Mouse (Mus musculus): ENCODE data around the gene Ceacam18.
"Not testable (repeated sequence)": the region's sequence is repeated elsewhere in the genome, so short reads cannot be mapped to it uniquely, and the experiment has no call there.

Ceacam18 gene

DNA sequence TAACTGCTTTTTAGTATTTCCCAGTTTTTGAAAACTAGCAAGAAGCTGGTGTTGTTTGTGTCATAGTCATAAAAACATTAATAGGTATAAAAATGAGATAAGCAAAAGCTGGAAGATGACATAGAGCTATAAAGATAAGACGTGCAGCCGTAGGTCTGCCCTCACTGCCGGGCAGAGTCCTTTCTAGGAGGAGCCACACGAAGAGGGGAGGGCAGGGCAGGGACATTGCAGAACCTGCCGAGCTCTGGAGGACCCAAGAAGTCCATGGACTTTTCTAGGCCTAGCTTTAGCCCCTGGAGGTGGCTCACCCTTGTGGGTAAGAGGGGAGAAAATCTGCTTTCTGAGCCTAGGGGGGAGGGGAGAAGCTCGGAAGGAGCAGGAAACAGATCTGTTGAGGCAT, at the start of gene Ceacam18:
TSS of gene Ceacam18 (plus strand) at position 208 of the 400 bp plus-strand sequence.
- DNase-seq, result no peak

DNA sequence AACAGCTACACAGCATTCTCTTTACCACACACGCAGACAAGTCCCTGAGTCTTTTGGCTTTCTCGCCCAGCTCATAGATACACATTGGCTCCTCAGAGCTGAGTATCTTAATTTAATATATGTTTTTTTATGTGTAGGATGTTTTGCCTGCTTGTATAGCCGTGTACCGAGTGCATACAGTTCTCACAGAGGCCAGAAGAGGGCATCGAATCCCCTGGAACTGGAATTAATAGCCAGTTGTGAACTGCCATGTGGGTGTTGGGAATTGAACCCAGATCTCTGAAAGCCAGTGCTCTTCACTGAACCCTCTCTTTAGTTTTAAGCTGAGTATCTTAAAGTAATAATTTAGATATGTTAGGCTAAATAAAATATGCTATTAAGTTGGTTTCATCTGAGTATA, 49.7 kb upstream of the Ceacam18 start:
- no peak for DNase-seq

DNA sequence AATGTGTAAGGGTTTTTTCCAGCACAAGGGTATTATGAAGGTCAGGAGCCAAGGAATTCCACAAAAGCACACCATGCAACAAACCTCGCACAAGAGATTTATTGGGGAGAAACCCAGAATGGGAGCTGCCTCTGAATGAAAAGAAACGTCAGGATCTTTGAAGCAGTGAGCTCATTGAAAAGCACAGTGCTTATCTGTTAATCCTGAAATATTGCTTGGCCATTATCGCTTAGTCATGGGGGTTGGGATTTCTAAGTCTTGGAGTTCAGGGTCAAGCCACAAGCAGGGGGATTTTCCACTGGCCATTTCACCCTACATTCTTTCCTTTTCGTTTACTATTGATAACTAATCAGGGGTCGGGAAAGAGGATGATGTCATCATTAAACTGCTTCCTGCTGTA, 32.6 kb upstream of the Ceacam18 start:
- DNase-seq, result no peak

DNA sequence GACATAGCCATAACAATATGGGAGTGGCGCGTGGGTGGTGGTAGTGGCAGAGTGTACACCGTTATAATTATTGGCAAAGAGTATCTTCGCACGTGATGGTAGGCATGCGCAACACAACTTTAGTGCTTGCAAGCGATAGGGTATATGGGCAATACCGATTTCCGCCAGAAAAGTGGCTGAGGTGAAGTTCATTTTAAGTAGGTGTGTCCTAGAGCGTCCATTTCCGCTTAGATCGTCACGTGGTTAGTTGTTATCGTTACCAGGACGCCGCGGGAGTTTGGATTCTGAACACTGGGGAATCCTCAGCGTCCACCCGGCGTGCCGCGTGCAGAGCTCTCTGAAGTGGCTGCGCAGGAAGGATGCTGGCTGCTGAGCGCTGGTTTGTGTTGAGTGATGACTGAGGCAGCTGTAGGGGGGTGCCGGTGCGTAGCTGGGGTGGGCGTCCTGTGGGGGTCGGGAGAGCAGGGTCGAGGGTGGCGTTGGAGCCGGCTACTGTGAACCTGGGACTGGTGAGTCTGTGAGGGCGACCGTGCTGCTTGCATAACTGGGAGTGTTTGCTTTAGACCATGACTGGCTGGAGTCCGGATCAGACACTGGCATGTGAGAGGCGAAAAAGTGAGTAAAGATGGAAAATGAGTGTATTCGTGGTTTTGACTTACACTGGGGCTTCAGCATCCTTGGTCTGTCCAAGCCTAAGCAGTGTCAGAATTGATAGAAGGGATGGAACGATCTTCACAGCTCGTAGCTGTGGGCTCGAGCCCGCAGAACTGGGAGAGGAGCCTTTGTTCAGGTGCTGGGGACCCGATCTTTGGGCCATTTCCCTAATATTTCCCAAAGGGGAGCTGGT, 27.4 kb upstream of the Ceacam18 start, which contains the start of gene Zfp819:
TSS of gene Zfp819 (plus strand) at position 274 of the 847 bp plus-strand sequence.
- peak; percentile 88 for DNase-seq

DNA sequence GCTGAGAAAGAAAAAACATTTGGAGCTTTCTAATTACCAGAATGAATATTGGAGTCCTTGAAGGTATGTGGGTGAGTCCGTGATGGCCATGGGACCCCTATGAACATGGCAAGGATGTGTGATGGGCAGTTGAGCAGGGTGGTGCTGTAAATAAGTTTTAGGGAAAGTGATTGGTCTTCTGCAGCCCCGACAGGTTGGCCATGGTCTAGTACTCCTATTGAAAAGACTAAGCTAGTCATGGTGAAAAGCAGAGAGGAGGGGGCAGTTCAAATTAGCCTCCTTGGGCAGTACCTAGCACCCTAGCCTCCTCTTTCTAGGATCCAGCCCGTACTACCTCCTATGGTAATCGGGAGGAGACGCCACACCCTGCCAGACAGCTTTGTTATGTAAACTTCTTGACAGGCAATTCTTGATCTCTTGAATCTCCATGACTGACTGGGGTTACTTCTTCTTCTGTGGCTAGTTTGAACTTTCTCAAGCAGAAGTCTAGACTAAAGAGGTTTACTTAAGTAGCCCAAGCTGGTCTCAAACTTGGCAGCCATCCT, 26.7 kb upstream of the Ceacam18 start:
- no peak for DNase-seq

DNA sequence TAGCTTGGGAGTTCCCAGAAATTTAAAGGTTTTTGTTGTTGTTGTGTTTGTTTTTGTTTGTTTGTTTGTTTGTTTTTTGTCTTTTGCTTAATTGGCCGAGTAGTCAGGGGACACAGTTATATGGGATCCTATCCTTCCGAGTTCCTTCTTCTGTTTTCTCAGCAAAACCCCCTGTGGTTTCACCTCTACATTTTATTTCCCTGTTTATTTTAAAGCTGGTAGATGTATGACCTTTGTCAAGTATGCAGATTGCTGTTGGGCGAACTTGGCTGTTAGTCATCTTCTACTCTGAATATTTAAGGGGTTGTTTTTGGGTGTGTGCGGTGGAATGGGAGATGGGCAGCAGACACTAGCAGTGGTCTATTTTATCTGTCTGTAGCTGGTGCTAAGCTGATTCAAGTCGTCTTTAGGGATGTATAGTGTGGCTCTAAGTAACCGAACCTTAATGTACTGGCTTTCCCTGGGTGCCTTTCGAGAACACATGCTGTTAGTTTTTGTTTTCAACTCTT, 26.1 kb upstream of the Ceacam18 start:
- DNase-seq, result no peak

DNA sequence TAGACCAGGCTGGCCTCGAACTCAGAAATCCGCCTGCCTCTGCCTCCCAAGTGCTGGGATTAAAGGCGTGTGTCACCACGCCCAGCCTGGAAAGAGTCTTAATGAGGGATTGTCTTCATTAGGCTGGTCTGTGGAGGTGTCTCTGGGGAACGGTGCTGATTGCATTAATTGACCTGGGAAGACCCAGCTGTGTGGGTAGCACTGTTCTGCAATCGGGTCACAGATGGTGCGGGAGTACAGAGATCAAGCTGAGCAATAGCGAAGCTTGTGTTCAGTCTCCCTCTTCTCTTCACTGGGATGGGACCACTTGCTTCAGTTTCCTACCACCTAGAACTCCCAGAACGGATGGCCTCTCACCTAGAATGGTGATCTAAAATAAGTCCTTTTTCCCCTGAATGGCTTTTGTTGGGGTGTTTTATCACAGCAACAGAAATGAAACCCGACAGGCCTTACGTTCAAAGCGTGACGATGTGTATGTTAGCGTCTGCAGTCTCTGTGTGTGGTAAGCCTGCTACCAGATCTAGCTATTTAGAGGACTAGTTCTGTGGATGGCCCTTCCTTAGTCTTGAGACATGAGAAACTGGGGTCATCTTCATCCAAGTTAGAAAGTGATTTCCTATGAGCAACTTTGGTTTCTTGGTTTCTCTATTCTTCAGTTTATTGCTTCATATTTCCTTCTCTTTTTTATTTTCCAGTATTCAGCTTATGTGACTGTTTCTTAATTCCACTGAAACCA, 20.5 kb upstream of the Ceacam18 start:
- DNase-seq, result peak; percentile 48

DNA sequence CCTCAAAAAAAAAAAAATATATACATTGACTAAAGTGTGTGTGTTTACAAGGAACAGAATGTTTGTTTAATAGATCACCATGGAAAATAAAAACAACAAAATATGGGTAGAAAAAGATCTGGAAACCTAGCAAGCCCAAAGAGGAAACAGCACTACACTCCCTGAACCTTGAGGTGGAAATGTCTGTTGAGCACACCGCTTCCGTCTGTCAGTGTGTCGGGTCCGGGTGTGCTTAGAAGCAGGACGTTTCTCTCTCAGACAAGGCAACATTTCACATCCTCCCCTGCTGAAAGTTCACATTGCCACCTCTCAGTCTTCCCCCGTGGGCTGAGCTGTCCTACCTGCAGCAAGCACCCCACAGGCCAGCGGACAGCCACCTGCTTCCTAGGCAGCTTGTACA, 11.6 kb upstream of the Ceacam18 start:
- no peak for DNase-seq

DNA sequence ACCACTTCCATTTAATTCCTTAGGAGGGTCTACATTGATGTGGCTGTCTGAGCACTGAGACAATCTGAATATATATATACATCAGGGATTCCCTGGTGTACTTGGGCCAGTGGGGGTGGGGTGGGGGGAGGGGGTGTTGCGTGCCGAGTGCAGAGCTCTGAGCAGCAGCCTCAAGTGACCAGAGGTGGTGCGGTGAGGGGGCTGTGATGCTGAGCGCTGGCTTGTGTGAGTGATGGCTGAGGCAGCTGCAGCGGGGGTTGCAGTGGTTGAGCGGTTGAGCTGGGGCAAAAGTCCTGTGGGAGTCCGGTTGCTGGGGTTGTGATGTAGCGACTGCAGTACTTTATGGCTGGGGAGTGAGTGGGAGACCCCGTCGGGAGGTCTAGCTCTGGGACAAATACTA, 10.7 kb upstream of the Ceacam18 start:
- peak; percentile 22 for DNase-seq

DNA sequence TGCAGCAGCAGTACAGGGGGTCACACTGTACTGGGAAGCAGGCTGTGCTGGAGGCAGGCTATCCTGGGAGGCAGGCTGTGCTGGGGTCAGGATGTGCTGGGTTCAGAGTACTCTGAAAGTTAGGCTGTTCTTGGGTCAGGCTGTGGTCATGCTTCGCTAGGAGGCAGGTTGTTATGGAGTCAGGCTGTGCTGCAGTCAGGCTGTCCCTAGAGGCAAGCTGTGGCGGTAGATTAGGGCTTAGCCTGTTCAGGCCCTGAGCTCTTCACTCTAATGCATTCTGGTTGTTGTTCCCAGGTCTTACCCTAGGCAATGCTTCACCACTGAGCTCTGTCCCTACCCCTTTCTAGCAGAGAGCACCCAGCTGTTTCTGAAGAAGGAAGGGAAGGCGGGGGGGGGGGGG, 9.4 kb upstream of the Ceacam18 start:
- DNase-seq, result no peak

DNA sequence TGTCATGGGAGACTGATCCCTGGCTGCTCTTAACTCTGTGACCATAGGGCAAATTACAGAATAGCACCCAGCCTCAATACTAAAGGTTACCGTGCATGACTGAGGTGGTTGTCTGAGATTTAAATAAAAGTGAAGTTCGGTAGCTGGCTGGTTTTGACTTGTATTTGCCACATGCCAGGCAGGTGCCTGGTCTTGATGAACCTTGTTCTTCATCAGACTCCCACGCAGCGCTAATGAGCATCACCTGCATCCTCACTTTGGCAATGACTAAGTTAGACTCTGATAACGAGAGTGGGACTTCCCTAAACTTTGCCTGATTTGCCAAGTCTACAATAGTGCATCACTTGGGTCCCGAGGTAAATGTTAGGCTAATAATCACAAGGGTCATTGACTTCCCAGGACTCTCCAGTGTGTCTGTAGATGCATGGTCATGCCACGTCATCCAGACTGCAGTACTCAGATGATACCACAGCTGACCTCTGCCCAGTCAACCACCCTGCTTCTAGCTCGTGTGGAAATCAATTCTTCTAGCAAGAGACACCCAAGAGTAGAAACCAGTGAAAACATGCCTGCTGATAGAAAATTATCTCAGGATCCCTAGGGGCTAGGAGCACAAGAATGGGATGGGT, 8.6 kb upstream of the Ceacam18 start:
- DNase-seq, result no peak

DNA sequence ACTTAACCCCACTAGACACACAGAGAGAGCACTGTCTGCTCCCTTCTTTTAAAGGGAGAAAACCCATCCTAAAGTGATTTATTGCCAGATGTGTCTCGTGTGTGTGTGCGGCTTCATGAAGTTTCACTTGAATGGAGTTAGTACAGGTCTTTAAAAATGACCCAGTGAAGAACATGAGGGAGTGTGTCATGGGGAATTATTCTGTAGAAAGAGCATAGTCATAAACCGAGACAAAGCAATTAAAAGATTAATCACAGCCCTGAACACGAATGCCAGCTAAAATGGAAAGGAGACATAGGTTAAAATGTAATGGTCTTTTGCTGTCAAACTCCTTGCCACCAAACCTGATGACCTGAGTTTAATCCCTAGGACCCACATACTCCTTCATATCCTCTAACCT, 567 bp upstream of the Ceacam18 start:
- no peak for DNase-seq

DNA sequence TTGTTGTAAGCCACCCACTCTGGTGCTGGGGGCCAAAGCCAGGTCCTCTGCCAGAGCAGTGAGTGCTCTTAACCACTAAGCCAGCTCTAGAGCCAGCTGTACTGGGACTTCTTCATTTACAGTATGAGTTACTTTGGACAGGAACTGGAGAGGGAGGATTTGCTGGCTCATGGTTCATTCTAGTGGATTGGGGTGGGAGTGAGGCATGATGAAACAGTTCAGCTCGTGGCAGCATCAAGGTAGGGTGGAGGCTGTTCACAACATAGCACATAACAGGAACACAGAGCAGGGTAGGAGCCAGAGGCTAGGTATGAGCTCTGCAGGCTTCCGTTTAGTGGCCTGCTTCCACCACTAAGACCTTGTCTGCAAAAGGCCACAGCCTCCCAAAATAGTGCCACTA, 1.7 kb downstream of the Ceacam18 start:
- no peak for DNase-seq

DNA sequence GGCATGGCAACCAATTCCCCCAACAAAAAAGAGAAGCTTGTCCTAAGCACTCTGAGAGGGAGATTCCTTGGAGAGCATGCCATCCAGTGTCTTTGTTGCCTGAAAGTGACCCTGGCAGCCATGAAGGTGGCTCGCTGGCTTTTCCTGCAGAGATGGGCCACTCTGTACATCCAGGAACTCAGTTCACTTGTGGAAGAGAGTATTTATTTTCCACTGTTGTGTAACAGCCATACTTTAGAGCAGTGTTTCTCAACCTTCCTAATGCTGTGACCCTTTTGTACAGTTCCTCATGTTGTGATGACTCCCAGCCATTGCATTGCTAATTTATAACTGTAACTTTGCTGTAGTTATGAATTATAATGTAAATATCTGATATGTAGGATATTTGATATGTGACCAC, 2.6 kb downstream of the Ceacam18 start:
- DNase-seq, result no peak

DNA sequence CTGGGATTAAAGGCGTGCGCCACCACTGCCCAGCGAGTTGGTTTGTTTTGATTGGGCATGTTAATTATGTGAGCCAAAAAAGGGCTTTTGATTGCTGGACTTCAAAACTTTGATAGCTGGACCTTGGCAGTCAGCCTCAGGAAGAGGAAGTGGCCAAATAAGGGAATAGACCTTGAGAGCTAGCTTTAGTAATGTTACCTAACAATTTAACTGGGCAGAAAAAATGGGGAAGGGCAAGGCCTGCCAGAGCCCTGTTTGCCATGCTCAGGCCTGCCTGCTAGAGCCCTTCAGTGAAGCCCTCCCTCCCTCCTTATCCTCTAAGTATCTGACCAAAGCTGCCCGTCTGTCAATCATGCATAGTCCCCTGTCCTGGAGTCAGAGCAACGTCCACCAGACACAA, 8.1 kb downstream of the Ceacam18 start:
- no peak for DNase-seq

DNA sequence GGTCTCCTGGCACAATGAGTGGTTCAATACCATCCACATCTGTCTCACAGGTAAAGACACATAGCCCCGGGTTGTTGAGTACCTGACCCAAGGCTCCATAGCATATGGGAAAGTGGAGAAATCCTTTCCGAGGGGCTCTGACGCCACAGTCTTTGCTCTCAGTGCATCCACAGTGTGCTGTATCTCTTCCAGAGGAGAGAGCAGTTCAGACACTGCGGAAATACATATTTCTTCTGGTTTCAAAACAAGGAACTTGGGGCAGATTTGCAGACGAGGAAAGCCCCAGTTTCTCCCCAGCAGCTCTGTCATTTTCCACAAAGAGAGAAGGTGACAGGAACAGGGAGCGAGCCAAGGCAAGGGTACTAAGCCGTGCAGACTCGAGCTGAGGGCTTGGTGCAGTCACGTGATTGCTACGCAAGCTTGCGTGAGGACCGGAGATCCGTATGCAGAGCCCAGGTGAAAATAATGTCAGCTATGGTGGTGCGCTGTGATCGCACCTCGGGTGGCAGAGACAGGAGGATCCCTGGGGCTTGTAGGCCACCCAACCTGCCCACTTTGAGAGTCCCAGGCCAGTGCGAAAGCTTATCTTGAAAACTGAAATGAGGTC, 8.6 kb downstream of the Ceacam18 start:
- DNase-seq, result no peak

DNA sequence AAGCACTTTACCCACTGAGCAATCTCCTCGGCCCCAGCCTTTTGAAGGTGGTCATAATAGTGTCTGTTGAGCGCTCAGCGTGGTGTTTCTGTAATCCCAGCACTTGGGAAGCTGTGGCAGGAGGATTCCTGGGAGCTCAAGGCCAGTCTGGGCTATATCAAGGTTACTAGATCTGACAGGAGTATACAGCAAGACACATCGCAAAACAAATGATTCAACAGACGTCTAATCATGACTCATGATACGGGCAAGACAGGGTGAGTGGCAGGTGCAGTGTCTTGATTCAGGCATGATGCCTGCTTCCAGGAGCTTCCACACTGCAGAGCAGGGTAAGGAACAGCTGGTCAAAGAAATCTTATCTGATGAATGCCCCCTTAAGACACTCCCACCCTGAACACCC, 18.2 kb downstream of the Ceacam18 start:
- DNase-seq, result no peak

DNA sequence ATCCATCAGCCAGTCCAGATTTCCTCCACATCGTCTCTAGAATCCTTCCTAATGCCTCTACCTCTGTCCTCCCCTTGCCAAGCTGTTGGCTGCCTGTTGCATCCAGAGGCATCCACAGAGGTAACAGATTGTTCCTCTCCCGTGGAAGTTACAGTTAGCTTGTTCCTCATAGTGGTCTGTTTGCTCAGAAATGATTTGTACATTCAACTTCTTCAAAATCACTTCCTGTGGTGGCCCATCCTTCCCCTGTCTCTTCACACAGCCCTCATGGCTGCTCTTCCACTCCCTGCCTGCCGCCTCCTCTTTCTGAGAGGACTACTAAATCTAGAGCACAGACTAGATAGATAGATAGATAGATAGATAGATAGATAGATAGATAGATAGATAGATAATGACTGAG, 20.0 kb downstream of the Ceacam18 start:
- no peak for DNase-seq

DNA sequence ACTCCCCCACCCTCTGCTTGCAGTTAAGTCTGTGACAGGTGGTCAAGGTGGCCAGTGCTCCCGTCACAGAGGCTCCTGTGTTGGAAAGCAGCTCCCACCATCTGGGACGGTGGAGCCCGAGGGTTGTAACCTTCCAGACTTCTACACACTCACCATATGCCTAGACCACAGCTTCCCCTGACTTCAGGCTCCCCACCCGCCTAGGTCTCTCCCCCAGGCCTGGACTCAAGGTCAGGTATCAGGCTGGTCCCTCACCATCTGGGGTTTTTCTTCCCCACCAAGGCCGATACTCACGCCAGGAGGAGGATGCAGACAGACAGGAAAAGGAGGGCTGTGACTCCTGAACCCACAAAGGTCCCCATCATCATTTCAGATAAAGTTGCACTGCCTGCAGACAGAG, 21.7 kb downstream of the Ceacam18 start:
- no peak for DNase-seq

DNA sequence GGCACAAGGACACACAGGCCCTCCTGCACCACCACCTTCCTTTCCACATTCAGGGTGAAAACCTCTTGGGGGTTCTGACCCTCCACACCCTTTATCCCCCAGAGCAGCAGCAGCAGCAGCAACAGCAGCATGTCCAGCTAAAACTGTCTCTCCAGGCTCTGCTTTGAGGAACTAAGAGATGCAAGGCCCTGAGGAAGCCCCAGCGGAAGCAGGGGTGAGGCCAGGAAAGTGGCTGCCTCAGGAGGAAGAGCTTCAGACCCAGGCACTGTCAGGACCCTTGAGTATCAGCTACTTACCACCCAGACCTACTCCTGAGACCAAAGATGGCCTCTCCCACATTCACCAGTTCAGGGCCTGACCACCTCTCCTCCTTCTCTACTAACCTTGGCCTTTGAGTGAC, 25.5 kb downstream of the Ceacam18 start, which contains the start of gene Siglece:
TSS of gene Siglece (minus strand) at position 160 of the 400 bp plus-strand sequence.
- DNase-seq, result no peak

DNA sequence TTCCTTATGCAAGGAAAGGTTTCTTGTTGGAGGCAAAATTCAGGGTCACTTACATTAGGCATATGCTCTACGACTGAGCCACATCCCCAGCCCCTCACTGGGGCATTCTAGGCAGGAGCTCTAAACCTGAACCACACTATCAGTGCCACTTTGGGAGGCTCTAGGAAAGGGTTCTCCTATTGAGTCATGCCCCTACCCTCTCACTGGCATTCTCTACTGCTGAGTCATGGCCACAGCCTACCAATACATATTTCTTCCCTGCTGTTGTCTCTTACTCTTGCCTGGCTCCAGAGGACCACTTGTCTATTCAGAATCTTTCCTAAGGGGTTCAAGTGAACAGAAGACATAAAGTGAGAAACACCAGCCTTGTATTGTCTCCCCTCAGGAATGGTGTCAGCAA, 28.3 kb downstream of the Ceacam18 start:
- DNase-seq, result no peak

DNA sequence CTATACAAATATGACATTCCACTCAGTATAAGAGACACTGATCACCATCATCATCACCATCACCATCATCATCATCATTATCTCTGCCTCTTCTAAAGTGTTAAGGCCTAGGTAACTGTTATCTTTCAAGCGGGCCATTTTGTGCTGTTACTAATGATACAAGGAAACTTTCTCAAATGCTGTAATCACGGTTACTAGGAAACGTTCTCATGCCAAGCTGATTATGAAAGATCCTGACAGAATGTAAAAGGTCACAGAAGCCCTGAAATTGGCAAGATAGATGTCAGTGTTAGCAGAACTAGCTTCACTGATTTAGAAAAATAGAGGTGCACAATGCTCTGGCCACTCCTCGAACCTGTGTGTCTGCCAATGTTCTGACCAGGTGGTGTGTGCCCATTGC, 32.7 kb downstream of the Ceacam18 start:
- DNase-seq, result not testable (repeated sequence)

DNA sequence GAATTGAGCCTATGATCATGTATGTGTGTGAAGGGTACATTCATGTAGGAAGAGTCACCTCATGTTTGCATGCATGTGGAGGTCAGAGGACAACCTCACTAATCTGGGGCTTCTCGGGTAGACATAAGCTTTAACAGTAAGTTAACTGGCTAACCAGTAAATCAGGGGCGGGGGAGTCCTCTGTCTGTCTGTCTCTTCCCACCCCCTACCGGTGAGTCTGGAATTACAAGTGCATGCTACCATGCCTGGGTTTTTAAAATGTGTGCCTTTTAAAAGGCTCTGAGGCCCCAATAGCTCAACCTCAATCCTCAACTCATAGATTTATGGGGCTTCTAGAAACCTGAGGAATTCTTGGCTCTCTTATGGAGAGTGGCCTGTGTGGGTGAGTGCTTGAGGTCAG, 34.1 kb downstream of the Ceacam18 start:
- DNase-seq, result peak; percentile 38
